ENCODE assay signal across 22 mouse cellular contexts in genomic region chr10:86070751-86071150, GRCm38 (mm10). TPM values are rescaled to one million over a fixed set of nuclear protein-coding genes. Genes with fewer than 3 reads are reported as not detected.
"Had no signal": no experiment of that assay in that cellular context is flagged by ENCODE, and none has a peak within 500 bp of the region (broad histone marks: within the 10 kb centered on the region; RNA-seq: fewer than 3 reads in every experiment).

No protein-coding gene starts in this region.

- ATAC-seq: liver, postnatal 0 days; lung, postnatal 0 days; midbrain, embryonic 16.5 days had no signal

- H3K4me2 ChIP-seq: lung, embryonic 15.5 days; midbrain, embryonic 12.5 days; neural tube, embryonic 12.5 days; stomach, embryonic 15.5 days had no signal

- H3K27ac ChIP-seq: lung, embryonic 15.5 days; macrophage; midbrain, embryonic 12.5 days; neural tube, embryonic 12.5 days; stomach, embryonic 15.5 days; stomach, postnatal 0 days had no signal

- DNase-seq: liver, postnatal 0 days; lung, adult 2 months; lung, postnatal 14 days; lung, postnatal 36 days; midbrain, embryonic 14.5 days; right cerebral cortex, postnatal 14 days; thymus, adult 2 months; thymus, postnatal 25 days; thymus, postnatal 4 days had no signal

- H3K4me1 ChIP-seq: lung, embryonic 15.5 days; stomach, embryonic 15.5 days had no signal

- H3K9ac ChIP-seq: liver, postnatal 0 days; lung, embryonic 15.5 days; midbrain, embryonic 12.5 days; neural tube, embryonic 12.5 days; stomach, embryonic 15.5 days had no signal

- H3K4me3 ChIP-seq: lung, embryonic 15.5 days; megakaryocyte, embryonic 14.5 days; midbrain, embryonic 12.5 days; neural tube, embryonic 12.5 days; stomach, embryonic 15.5 days had no signal

- H3K27me3 ChIP-seq: lung, embryonic 15.5 days; midbrain, embryonic 12.5 days; neural tube, embryonic 12.5 days; stomach, embryonic 15.5 days had no signal

- H3K9me3 ChIP-seq: lung, embryonic 15.5 days; neural tube, embryonic 12.5 days; stomach, embryonic 15.5 days had no signal

- H3K36me3 ChIP-seq: lung, embryonic 15.5 days; neural tube, embryonic 12.5 days; stomach, embryonic 15.5 days had no signal

RNA-seq across cellular contexts. Expression of gene Bpifc, which starts 59.1 kb away (rescaled TPM):
- total RNA-seq: monocyte, adult 5-6 weeks; neutrophil, adult 5-6 weeks had no signal
- polyA plus RNA-seq: liver, postnatal 0 days; macrophage; midbrain, embryonic 12.5 days; midbrain, embryonic 14.5 days; midbrain, embryonic 16.5 days; neural tube, embryonic 12.5 days; neural tube, embryonic 14.5 days; spleen, adult 2 months had no signal
